Mouse (Mus musculus): ENCODE data around the gene Fxyd6. TPM values are rescaled to one million over a fixed set of nuclear protein-coding genes. Genes with fewer than 3 reads are reported as not detected.
A peak's percentile ranks its signal among the peaks of the same experiment; 100 is the strongest.

Fxyd6 gene
- total RNA-seq (2021) = 100 to 1,000 TPM; 209 to 250 TPM
- long read RNA-seq, experiment 1, transcript Fxyd6-203 (8 exons, 1,789 nt) = major isoform, 124 of 249 reads
- long read RNA-seq, experiment 1, transcript Fxyd6-201 (8 exons, 1,788 nt) = minor isoform, 105 of 249 reads
- long read RNA-seq, experiment 1, partial matches to known transcripts = 14 of 249 reads
- long read RNA-seq, experiment 1, other reads (novel, unspliced or antisense) = 6 of 249 reads
- long read RNA-seq, experiment 2, transcript Fxyd6-201 (8 exons, 1,788 nt) = minor isoform, 262 of 710 reads
- long read RNA-seq, experiment 2, transcript Fxyd6-203 (8 exons, 1,789 nt) = major isoform, 372 of 710 reads
- long read RNA-seq, experiment 2, partial matches to known transcripts = 57 of 710 reads
- long read RNA-seq, experiment 2, other reads (novel, unspliced or antisense) = 19 of 710 reads

DNA sequence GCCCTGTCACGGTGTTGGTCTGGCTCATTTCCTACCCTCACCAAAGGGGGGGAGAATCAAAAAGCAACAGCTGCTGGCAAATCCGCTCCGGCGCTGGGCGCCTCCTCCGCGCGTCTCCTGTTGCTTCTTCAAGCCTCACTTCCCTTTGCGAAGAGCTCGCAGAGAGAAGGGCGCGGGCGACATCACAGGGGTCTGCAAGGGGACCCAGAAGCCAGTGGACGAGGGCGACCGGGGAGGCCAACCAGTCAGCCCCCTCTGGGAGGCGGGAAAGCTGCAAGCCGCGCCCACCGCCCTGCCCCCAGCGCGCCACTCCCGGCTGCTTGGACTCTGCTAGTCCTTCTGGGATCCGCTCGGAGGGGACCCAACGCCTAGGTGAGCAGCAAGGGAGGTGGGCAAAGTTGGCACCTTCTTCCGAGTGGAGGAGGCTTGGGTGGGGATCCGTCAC, at the start of gene Fxyd6:
Fxyd6 (plus strand) TSS at position 69 of the 445 bp plus-strand sequence.
- DNase-seq (ENCODE audit: low spot score in 2 of 2) = peak; percentile 71 to 81

GRCm38 (mm10) chr9:45321465-45321864, 48.5 kb upstream of the Fxyd6 start:
- DNase-seq (ENCODE audit: low spot score in 2 of 2) = no peak

- DNase-seq (ENCODE audit: low spot score in 2 of 2) = no peak
Measured at GRCm38 (mm10) chr9:45321946-45322430, 48.0 kb upstream of the Fxyd6 start.

GRCm38 (mm10) chr9:45326390-45326789, 43.6 kb upstream of the Fxyd6 start:
- no peak for DNase-seq (ENCODE audit: low spot score in 2 of 2)

DNA sequence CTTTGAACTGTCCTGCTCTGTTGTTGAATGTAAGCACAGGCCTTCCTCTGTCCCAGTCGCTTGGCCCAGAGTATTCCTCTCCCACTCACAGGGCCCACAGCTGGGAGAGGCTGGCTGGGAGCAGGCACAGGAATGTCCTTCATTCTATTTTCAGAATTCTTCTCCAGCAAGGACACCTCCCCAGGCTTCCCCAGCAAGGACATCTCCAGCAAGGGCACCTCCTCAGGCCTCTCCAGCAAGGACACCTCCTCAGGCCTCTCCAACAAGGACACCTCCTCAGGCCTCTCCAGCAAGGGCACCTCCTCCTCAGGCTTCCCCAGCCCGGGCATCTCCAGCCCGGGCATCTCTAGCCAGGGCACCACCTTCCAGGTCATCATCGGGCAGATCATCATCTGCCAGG, 41.7 kb upstream of the Fxyd6 start:
- no peak for DNase-seq (ENCODE audit: low spot score in 2 of 2)

DNA sequence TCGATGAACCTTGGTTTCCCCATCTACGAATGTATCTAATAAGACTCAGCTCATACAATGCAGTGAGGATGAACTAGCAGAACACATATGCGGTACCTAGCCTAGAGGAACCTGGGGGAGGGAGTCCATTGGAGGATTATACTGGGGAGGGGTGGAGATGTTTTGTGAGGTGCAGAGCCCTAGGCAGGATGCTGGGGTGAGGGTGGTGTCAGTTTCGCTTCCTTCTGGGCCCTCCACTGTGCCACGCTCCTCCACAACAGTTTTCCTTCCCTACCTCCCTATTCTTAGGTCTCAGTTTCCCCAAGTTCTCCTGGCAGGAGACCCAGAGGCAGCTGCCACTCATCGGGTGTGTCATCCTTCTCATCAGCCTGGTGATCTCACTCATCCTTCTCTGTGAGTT, 40.4 kb upstream of the Fxyd6 start:
- no peak for DNase-seq (ENCODE audit: low spot score in 2 of 2)

DNA sequence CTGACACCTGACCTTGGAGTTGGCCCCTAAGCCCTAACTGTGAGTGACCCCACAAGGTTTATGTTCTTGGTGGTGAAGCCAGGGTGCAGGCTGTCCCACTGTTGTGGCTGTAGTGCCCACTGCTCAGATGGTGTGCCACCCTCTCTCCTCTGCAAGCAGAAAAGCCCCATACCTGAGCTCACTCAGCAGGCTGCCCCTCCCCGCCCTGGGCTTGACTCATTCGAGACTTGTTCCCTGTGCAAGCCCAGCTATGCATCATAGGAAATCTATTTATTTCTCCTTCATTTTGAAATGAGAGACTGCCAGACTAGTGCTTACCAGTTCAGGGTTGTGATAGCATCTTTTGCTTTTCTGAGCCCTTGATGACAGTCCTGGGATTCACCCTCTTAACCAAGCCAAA, 32.6 kb upstream of the Fxyd6 start:
- no peak for DNase-seq (ENCODE audit: low spot score in 2 of 2)

GRCm38 (mm10) chr9:45343066-45343465, 26.9 kb upstream of the Fxyd6 start:
- DNase-seq (ENCODE audit: low spot score in 2 of 2) = no peak

- DNase-seq (ENCODE audit: low spot score in 2 of 2) = no peak
Measured at GRCm38 (mm10) chr9:45345516-45345915, 24.5 kb upstream of the Fxyd6 start.

GRCm38 (mm10) chr9:45346276-45346675, 23.7 kb upstream of the Fxyd6 start:
- no peak for DNase-seq (ENCODE audit: low spot score in 2 of 2)

DNA sequence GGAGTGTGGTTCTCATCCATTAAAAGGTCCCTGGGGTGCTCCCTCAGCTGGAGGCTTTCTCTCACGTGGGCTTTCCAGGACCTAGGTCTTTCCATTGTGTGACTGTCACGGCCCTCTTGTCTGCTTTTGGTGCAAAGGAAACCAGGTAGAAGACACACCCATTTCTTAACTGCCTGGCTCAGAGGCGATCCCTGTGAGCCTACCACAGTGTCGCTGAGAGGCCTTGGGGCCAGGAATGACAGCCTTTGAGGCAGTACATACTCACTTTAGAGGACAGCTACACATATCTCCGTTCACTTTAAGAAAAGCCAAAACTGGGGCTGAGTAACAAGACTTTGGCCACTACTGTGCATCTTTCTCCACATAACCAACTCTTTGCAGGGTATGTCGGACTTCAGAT, 21.4 kb upstream of the Fxyd6 start:
- no peak for DNase-seq (ENCODE audit: low spot score in 2 of 2)

GRCm38 (mm10) chr9:45349181-45349580, 20.8 kb upstream of the Fxyd6 start:
- no peak for DNase-seq (ENCODE audit: low spot score in 2 of 2)

DNA sequence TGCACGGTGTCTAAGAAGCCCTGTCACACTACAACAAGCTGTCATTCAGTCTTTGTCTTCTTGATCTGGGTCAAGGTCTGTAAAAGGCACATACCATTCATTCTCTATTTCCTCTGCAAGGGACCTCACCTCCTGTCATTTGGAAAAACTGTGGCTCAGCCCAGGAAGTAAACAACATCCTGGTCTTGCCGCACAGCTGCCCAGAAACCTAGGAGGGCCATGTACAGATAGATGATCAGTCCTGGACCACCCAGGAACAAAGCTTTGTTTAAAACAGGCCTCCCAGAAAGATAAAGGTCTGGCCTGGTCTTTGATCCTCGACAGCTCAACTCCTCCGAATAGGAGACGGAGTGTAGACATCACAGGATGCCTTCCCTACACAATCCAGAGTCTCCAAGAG, 20.1 kb upstream of the Fxyd6 start:
- no peak for DNase-seq (ENCODE audit: low spot score in 2 of 2)

DNA sequence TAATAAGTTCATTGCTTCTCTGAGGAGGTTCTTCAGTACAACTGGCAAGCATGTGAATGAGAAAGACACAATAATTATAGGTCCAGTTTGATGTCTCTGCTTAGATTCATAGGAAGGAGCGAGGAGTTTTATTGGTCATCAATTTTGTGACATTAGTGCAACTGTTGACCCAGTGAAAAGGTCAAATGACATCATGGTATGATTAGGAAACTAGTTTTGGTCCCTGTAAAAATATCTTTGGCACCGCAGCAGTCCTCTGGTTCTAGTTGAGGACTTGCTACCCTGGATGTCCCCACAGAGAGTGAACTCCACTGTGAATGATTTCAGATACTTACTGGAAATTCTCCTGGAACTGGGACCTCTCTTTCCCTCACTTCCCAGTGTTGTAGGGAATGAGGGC, 14.8 kb upstream of the Fxyd6 start:
- no peak for DNase-seq (ENCODE audit: low spot score in 2 of 2)

GRCm38 (mm10) chr9:45358356-45358755, 11.6 kb upstream of the Fxyd6 start:
- DNase-seq (ENCODE audit: low spot score in 2 of 2) = no peak

- no peak for DNase-seq (ENCODE audit: low spot score in 2 of 2)
Measured at GRCm38 (mm10) chr9:45362051-45362461, 7.9 kb upstream of the Fxyd6 start.

GRCm38 (mm10) chr9:45363639-45364214, 6.3 kb upstream of the Fxyd6 start:
- no peak for DNase-seq (ENCODE audit: low spot score in 2 of 2)

DNA sequence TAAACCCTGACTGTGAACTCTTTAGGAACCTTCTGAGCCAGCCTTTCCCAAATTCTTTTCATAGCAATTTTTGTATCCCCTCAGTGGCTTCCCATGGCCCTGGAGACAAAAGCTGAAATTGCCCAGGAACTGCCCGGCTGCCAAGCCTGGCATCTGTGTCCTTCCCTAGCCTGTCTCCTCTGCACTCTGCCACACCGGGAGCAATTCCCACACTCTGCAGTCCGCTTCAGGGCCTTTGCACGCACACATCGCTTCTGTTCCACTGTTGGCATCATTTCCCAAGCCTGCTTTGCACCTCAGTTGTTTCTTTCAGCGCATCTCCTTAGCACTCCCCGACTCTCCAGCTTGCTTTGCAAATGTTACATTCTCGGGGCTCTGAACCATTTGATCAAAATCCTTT, 2.3 kb upstream of the Fxyd6 start:
- DNase-seq (ENCODE audit: low spot score in 2 of 2) = no peak

DNA sequence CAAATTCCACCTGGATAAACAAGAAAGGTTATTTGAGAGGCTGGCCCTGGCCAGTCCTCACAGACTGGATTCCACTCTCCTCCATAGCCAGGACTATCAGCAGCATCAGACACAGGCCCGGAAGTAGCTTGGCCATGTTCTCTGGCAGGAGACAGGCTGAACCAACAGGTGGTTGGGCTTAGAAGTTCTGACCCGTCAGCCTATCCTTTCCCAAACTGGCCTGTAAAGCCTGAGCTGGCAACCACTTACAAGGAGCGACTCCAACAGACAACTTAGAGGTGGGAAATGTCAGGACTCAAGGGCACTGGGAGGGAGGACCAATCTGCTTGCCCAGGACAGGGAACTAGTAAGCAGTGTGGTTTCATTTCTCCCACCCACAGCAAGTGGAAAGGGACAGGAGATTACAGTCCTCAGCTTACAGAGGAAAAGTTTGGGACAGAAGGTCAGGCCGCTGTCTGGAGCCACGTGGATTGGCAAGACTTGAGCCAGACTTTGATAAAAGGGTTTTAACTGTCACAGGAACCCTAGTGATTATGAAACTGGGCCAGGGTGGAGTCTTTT, 1.6 kb upstream of the Fxyd6 start:
- DNase-seq (ENCODE audit: low spot score in 2 of 2) = peak in 1 of 2 experiments; percentile 36

GRCm38 (mm10) chr9:45370616-45371336, 791 bp downstream of the Fxyd6 start:
- DNase-seq (ENCODE audit: low spot score in 2 of 2) = no peak

- DNase-seq (ENCODE audit: low spot score in 2 of 2) = no peak
Measured at GRCm38 (mm10) chr9:45371337-45371707, 1.3 kb downstream of the Fxyd6 start.

DNA sequence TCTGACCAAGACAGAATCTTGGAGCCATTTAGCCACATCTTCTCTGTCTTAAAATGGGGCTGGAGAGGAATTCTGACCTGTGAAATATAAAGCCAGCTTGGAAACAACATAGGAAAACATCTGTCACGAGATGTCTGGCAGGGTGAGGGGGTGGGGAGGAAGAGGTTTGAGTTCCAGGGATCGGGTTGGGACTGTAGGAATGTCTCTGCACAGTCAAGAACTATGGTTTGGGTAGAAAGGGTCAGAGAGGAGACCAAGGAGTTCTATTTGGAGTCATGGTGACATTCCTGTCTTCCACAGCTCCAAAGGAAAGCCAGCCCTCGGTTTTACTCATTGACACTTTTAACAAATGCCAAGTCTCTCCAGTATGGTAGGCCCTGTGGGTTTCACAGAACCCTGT, 3.9 kb downstream of the Fxyd6 start:
- no peak for DNase-seq (ENCODE audit: low spot score in 2 of 2)

All from adrenal gland, adult 18-20 months (tissue).